Mouse (Mus musculus): ENCODE results near the gene B3gnt3.

GRCm38 (mm10) chr8:71687616-71688015 lies 14.0 kb downstream of the B3gnt3 start:
- TF ChIP-seq CTCF (IDR thresholded peaks at IDR 0.05) (no peak), POLR2A (IDR thresholded peaks at IDR 0.05; ENCODE audit: insufficient read depth, low read depth, low read length) (no peak)

Data from heart, adult 2 months (tissue).